Mouse (Mus musculus): ENCODE results near the gene Snap91. TPM values are rescaled to one million over a fixed set of nuclear protein-coding genes. Genes with fewer than 3 reads are reported as not detected.
A peak's percentile ranks its signal among the peaks of the same experiment; 100 is the strongest.

The Snap91 gene
- polyA plus RNA-seq, 1 experiment = 200 TPM

- Histone ChIP-seq H3K4me1 (ENCODE audit: control insufficient read depth, insufficient read depth, low read length) (no peaks in the 10 kb centered on the region), H3K4me3 (ENCODE audit: insufficient read depth, low read length) (no peak overlapping the region), H3K27ac (ENCODE audit: insufficient read depth, low read length) (no peak overlapping the region)
- no peak for TF ChIP-seq POLR2A (IDR thresholded peaks at IDR 0.05; ENCODE audit: extremely low read depth, insufficient read depth, low read length)
- TF ChIP-seq CTCF (IDR thresholded peaks at IDR 0.05; ENCODE audit: extremely low read depth, insufficient read depth, low read length) = no peak
Observed at GRCm38 (mm10) chr9:86819366-86819765, 61.1 kb downstream of the Snap91 start.

- TF ChIP-seq CTCF (IDR thresholded peaks at IDR 0.05; ENCODE audit: extremely low read depth, insufficient read depth, low read length) = no peak
- H3K27ac ChIP-seq (ENCODE audit: insufficient read depth, low read length) = no peak overlapping the region
- no peaks in the 10 kb centered on the region for H3K4me1 ChIP-seq (ENCODE audit: control insufficient read depth, insufficient read depth, low read length)
- no peak overlapping the region for H3K4me3 ChIP-seq (ENCODE audit: insufficient read depth, low read length)
Observed at GRCm38 (mm10) chr9:86817673-86818072, 62.8 kb downstream of the Snap91 start.

DNA sequence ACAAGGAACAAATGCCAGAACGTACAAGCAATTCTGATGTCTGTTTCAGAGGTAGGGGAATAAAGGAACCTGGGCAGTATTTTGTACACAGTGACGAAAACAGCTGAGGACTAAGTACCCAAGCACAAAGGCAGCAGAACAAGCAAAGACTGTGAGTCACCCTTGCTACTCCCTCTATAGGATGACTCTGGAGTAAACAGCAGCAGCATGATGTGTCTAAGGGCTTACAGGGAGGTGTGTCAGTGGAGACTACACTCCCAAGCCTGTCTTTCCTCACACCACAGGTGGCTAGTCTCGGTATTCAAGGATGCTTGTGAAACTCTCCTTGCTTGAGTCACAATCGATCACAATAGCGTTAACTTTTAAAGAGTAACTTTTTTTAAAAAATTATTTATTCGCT is 66.1 kb downstream of the Snap91 start:
- no peak for TF ChIP-seq POLR2A (IDR thresholded peaks at IDR 0.05; ENCODE audit: extremely low read depth, insufficient read depth, low read length)
- TF ChIP-seq CTCF (IDR thresholded peaks at IDR 0.05; ENCODE audit: extremely low read depth, insufficient read depth, low read length) = no peak
- no peak overlapping the region for H3K27ac ChIP-seq (ENCODE audit: insufficient read depth, low read length)
- H3K4me1 ChIP-seq (ENCODE audit: control insufficient read depth, insufficient read depth, low read length) = peaks cover 3% of the 10 kb centered on the region; the same call in 1 of the 2 replicates
- no peak overlapping the region for H3K4me3 ChIP-seq (ENCODE audit: insufficient read depth, low read length)

GRCm38 (mm10) chr9:86813327-86813726 is 67.1 kb downstream of the Snap91 start:
- TF ChIP-seq POLR2A (IDR thresholded peaks at IDR 0.05; ENCODE audit: extremely low read depth, insufficient read depth, low read length) (no peak), CTCF (IDR thresholded peaks at IDR 0.05; ENCODE audit: extremely low read depth, insufficient read depth, low read length) (no peak)
- peaks cover 5% of the 10 kb centered on the region for H3K4me1 ChIP-seq (ENCODE audit: control insufficient read depth, insufficient read depth, low read length)
- H3K4me3 ChIP-seq (ENCODE audit: insufficient read depth, low read length) = no peak overlapping the region
- no peak overlapping the region for H3K27ac ChIP-seq (ENCODE audit: insufficient read depth, low read length)

- no peak for TF ChIP-seq POLR2A (IDR thresholded peaks at IDR 0.05; ENCODE audit: extremely low read depth, insufficient read depth, low read length)
- no peak for TF ChIP-seq CTCF (IDR thresholded peaks at IDR 0.05; ENCODE audit: extremely low read depth, insufficient read depth, low read length)
- no peak overlapping the region for H3K27ac ChIP-seq (ENCODE audit: insufficient read depth, low read length)
- H3K4me3 ChIP-seq (ENCODE audit: insufficient read depth, low read length) = no peak overlapping the region
- peaks cover 7% of the 10 kb centered on the region for H3K4me1 ChIP-seq (ENCODE audit: control insufficient read depth, insufficient read depth, low read length)
Observed at GRCm38 (mm10) chr9:86810696-86811232, 69.7 kb downstream of the Snap91 start.

GRCm38 (mm10) chr9:86810213-86810612 is 70.2 kb downstream of the Snap91 start:
- peaks cover 7% of the 10 kb centered on the region for H3K4me1 ChIP-seq (ENCODE audit: control insufficient read depth, insufficient read depth, low read length)
- no peak overlapping the region for H3K27ac ChIP-seq (ENCODE audit: insufficient read depth, low read length)
- H3K4me3 ChIP-seq (ENCODE audit: insufficient read depth, low read length) = no peak overlapping the region
- TF ChIP-seq CTCF (IDR thresholded peaks at IDR 0.05; ENCODE audit: extremely low read depth, insufficient read depth, low read length) (no peak), POLR2A (IDR thresholded peaks at IDR 0.05; ENCODE audit: extremely low read depth, insufficient read depth, low read length) (no peak)

GRCm38 (mm10) chr9:86800600-86801163 is 79.8 kb downstream of the Snap91 start:
- no peaks in the 10 kb centered on the region; the same call in 1 of the 2 replicates for H3K4me1 ChIP-seq (ENCODE audit: control insufficient read depth, insufficient read depth, low read length)
- no peak overlapping the region for H3K27ac ChIP-seq (ENCODE audit: insufficient read depth, low read length)
- TF ChIP-seq POLR2A (IDR thresholded peaks at IDR 0.05; ENCODE audit: extremely low read depth, insufficient read depth, low read length) = no peak
- peak; percentile 43 for TF ChIP-seq CTCF (IDR thresholded peaks at IDR 0.05; ENCODE audit: extremely low read depth, insufficient read depth, low read length)
- H3K4me3 ChIP-seq (ENCODE audit: insufficient read depth, low read length) = no peak overlapping the region

GRCm38 (mm10) chr9:86799099-86799498 is 81.4 kb downstream of the Snap91 start:
- H3K4me1 ChIP-seq (ENCODE audit: control insufficient read depth, insufficient read depth, low read length) = peaks cover 2% of the 10 kb centered on the region; the same call in 1 of the 2 replicates
- H3K27ac ChIP-seq (ENCODE audit: insufficient read depth, low read length) = no peak overlapping the region
- no peak overlapping the region for H3K4me3 ChIP-seq (ENCODE audit: insufficient read depth, low read length)
- TF ChIP-seq CTCF (IDR thresholded peaks at IDR 0.05; ENCODE audit: extremely low read depth, insufficient read depth, low read length) (no peak), POLR2A (IDR thresholded peaks at IDR 0.05; ENCODE audit: extremely low read depth, insufficient read depth, low read length) (no peak)

GRCm38 (mm10) chr9:86798686-86799085 is 81.8 kb downstream of the Snap91 start:
- H3K4me1 ChIP-seq (ENCODE audit: control insufficient read depth, insufficient read depth, low read length) = peaks cover 2% of the 10 kb centered on the region; the same call in 1 of the 2 replicates
- H3K27ac ChIP-seq (ENCODE audit: insufficient read depth, low read length) = no peak overlapping the region
- no peak overlapping the region for H3K4me3 ChIP-seq (ENCODE audit: insufficient read depth, low read length)
- no peak for TF ChIP-seq POLR2A (IDR thresholded peaks at IDR 0.05; ENCODE audit: extremely low read depth, insufficient read depth, low read length)
- TF ChIP-seq CTCF (IDR thresholded peaks at IDR 0.05; ENCODE audit: extremely low read depth, insufficient read depth, low read length) = no peak

GRCm38 (mm10) chr9:86798129-86798528 is 82.3 kb downstream of the Snap91 start:
- H3K4me1 ChIP-seq (ENCODE audit: control insufficient read depth, insufficient read depth, low read length) = peaks cover 2% of the 10 kb centered on the region; the same call in 1 of the 2 replicates
- TF ChIP-seq CTCF (IDR thresholded peaks at IDR 0.05; ENCODE audit: extremely low read depth, insufficient read depth, low read length) (no peak), POLR2A (IDR thresholded peaks at IDR 0.05; ENCODE audit: extremely low read depth, insufficient read depth, low read length) (no peak)
- no peak overlapping the region for H3K27ac ChIP-seq (ENCODE audit: insufficient read depth, low read length)
- H3K4me3 ChIP-seq (ENCODE audit: insufficient read depth, low read length) = no peak overlapping the region
